Mouse (Mus musculus): Measurements from ENCODE around the gene Ttc7b.

DNA sequence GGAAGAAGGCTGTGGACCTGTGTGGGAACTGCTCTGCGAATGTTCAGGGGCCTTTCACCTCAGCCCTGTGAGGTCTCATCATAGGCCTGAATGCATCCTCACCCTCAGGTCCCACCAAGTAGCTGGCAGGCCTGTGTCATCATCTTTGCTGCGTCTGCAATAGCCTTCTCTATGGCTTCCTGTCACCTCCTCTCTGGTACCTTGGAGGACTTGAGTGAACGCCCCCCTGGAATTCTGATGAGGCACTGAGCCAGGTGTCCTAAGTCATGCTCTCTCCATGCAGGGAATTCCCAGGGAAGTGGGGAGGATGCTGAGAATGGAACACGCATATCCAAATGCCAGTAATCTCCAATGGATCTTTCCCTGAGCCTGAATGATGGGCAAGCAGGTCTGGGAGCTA is 255.7 kb downstream of the Ttc7b start:
- TF ChIP-seq POLR2A (IDR thresholded peaks at IDR 0.05; ENCODE audit: borderline replicate concordance, insufficient read depth, low read length) (no peak), CTCF (IDR thresholded peaks at IDR 0.05; ENCODE audit: borderline replicate concordance, insufficient read depth, low read depth, low read length) (no peak)

All from cerebellum, adult 2 months (tissue).